Mouse (Mus musculus) kidney, adult 2 months (tissue): ENCODE data around the gene Lrrc15. TPM values are rescaled to one million over a fixed set of nuclear protein-coding genes. Genes with fewer than 3 reads are reported as not detected.
A peak's percentile ranks its signal among the peaks of the same experiment; 100 is the strongest.

Experiments used
- DNase-seq: peaks from one replicate; pipeline ENCODE4 v3.0.0; 2021
- H3K27ac ChIP-seq: fragments of 200-500 bp; 2 replicates; pipeline ENCODE4 v1.5.1; 2012; ENCODE audit warnings: low read depth, low read length, control low read depth, inconsistent platforms; ENCODE audit not compliant: insufficient read depth
- H3K27me3 ChIP-seq: fragments of 200-500 bp; replicated peaks from 2 replicates; pipeline ENCODE4 v1.6.1; 2012; ENCODE audit warnings: mild to moderate bottlenecking, moderate library complexity, low read length, inconsistent platforms; ENCODE audit not compliant: control insufficient read depth, insufficient read depth
- H3K36me3 ChIP-seq: fragments of 200-500 bp; 2 replicates; pipeline ENCODE4 v1.6.1; 2012; ENCODE audit warnings: mild to moderate bottlenecking, moderate library complexity, low read length, inconsistent platforms; ENCODE audit not compliant: control insufficient read depth, insufficient read depth
- H3K4me1 ChIP-seq: fragments of 200-500 bp; 2 replicates; pipeline ENCODE4 v1.6.1; 2011; ENCODE audit warnings: low read length; ENCODE audit not compliant: control insufficient read depth, insufficient read depth
- H3K4me3 ChIP-seq: fragments of 200-500 bp; 2 replicates; pipeline ENCODE4 v1.5.1; 2011; ENCODE audit warnings: mild to moderate bottlenecking, low read depth, low read length, control low read depth; ENCODE audit not compliant: insufficient read depth
- CTCF ChIP-seq: fragments of 200-500 bp; conservative IDR thresholded peaks from 2 replicates; pipeline ENCODE4 v1.5.1; 2011; ENCODE audit warnings: low read depth, mild to moderate bottlenecking, control low read depth, low read length, moderate library complexity, mixed read lengths; ENCODE audit not compliant: insufficient read depth, insufficient read length
- POLR2A ChIP-seq: fragments of 200-500 bp; IDR thresholded peaks from one replicate; pipeline ENCODE4 v1.6.1; 2011; ENCODE audit warnings: low read depth, low read length, control low read depth
- WGBS: fragments of 180-500 bp; shearing (Covaris S2); methylation state at CpG from one replicate; pipeline ENCODE4 v1.1.7; 2018; 5-methylcytosine and 5-hydroxymethylcytosine counted together
- polyA plus RNA-seq: library from polyadenylated mRNA; depleted of rRNA; stranded (reverse); fragments of >200 nt; gene quantifications from 2 replicates; pipeline ENCODE4 v1.2.3, GENCODE M21; 2012; rRNA removed

The Lrrc15 gene
- polyA plus RNA-seq, 1 experiment = not detected

GRCm38 (mm10) chr16:30221161-30221782 is 61.8 kb downstream of the Lrrc15 start:
- no peaks in the 10 kb centered on the region for H3K27me3 ChIP-seq
- WGBS = 70% methylated on average over 13 of the region's 13 CpGs
- no peak for TF ChIP-seq POLR2A
- no peak for TF ChIP-seq CTCF
- DNase-seq = peak; percentile 56
- H3K36me3 ChIP-seq = no peaks in the 10 kb centered on the region
- no peaks in the 10 kb centered on the region for H3K4me1 ChIP-seq
- no peak overlapping the region for H3K4me3 ChIP-seq
- no peak overlapping the region for H3K27ac ChIP-seq

Other genes with a start within 250 kb of the Lrrc15 start
- gene Hes1, start 218.9 kb downstream of the Lrrc15 start, polyA plus RNA-seq = 54.4 and 78.8 TPM in 2 replicates
- 0.42 and 0.52 TPM in 2 replicates for gene Cpn2, start 15.8 kb downstream of the Lrrc15 start, polyA plus RNA-seq
- gene Gp5, start 27.5 kb upstream of the Lrrc15 start, polyA plus RNA-seq = 0.04 and 0.14 TPM in 2 replicates
- gene Atp13a3, start 122.7 kb upstream of the Lrrc15 start, polyA plus RNA-seq = 23.5 and 25.4 TPM in 2 replicates